In genomic region chr11:77909776-77910175, GRCm38 (mm10) we compare ENCODE assay signal across 33 mouse cellular contexts. TPM values are rescaled to one million over a fixed set of nuclear protein-coding genes. Genes with fewer than 3 reads are reported as not detected.
DNase-seq lines count a peak whose midpoint lies in the region; ATAC-seq and TF ChIP-seq lines count a peak whose summit lies in the region.
"Had no signal": no experiment of that assay in that cellular context is flagged by ENCODE, and none has a peak within 500 bp of the region (broad histone marks: within the 10 kb centered on the region; RNA-seq: fewer than 3 reads in every experiment).

No protein-coding gene starts in this region.

- H3K27ac ChIP-seq in neural tube, embryonic 15.5 days (replicated peaks): 0 out of 2 replicates have a peak overlapping the region, but pooled peaks have one; percentile 19
- H3K27ac ChIP-seq in forebrain, embryonic 15.5 days (replicated peaks): peak overlapping the region; percentile 65
- peak overlapping the region; percentile 82 for H3K27ac ChIP-seq in midbrain, embryonic 14.5 days (replicated peaks; ENCODE audit: low read depth, low read length)
- peak overlapping the region; percentile 26; the same call in 1 of the 2 replicates for H3K27ac ChIP-seq in olfactory bulb, adult 2 months (ENCODE audit: insufficient read depth, low read depth, low read length)
- H3K27ac ChIP-seq: embryonic facial prominence, embryonic 12.5 days; heart, embryonic 10.5 days; heart, embryonic 15.5 days; hindbrain, embryonic 14.5 days; limb, embryonic 10.5 days; limb, embryonic 15.5 days; liver, embryonic 13.5 days; neural tube, embryonic 12.5 days; stomach, embryonic 15.5 days had no signal

- no peak overlapping the region for H3K4me3 ChIP-seq in neural tube, embryonic 15.5 days (replicated peaks)
- no peak overlapping the region for H3K4me3 ChIP-seq in forebrain, embryonic 15.5 days
- H3K4me3 ChIP-seq in midbrain, embryonic 14.5 days (replicated peaks; ENCODE audit: low read depth, low read length): no peak overlapping the region
- H3K4me3 ChIP-seq in olfactory bulb, adult 2 months (ENCODE audit: insufficient read depth, low read depth, low read length): no peak overlapping the region
- H3K4me3 ChIP-seq: embryonic facial prominence, embryonic 12.5 days; heart, embryonic 10.5 days; heart, embryonic 15.5 days; limb, embryonic 10.5 days; limb, embryonic 15.5 days; liver, embryonic 13.5 days; megakaryocyte, embryonic 14.5 days; neural tube, embryonic 12.5 days; stomach, embryonic 15.5 days had no signal

- no peaks in the 10 kb centered on the region for H3K36me3 ChIP-seq in neural tube, embryonic 15.5 days
- no peaks in the 10 kb centered on the region for H3K36me3 ChIP-seq in forebrain, embryonic 15.5 days
- no peaks in the 10 kb centered on the region for H3K36me3 ChIP-seq in midbrain, embryonic 14.5 days (ENCODE audit: control insufficient read depth, insufficient read depth, low read length)
- H3K36me3 ChIP-seq: embryonic facial prominence, embryonic 12.5 days; heart, embryonic 10.5 days; heart, embryonic 15.5 days; limb, embryonic 10.5 days; limb, embryonic 15.5 days; liver, embryonic 13.5 days; neural tube, embryonic 12.5 days; stomach, embryonic 15.5 days had no signal

- no peak overlapping the region for H3K9ac ChIP-seq in neural tube, embryonic 15.5 days (replicated peaks)
- H3K9ac ChIP-seq in forebrain, embryonic 15.5 days (replicated peaks): 0 out of 2 replicates have a peak overlapping the region, but pooled peaks have one; percentile 1
- H3K9ac ChIP-seq in midbrain, embryonic 14.5 days (replicated peaks; ENCODE audit: low read length): no peak overlapping the region
- H3K9ac ChIP-seq: embryonic facial prominence, embryonic 12.5 days; heart, embryonic 15.5 days; hindbrain, embryonic 14.5 days; limb, embryonic 15.5 days; liver, embryonic 13.5 days; neural tube, embryonic 12.5 days; stomach, embryonic 15.5 days had no signal

- ATAC-seq in neural tube, embryonic 15.5 days (ENCODE audit: low FRiP score): no peak
- ATAC-seq in forebrain, embryonic 15.5 days (replicated peaks): no peak
- no peak for ATAC-seq in midbrain, embryonic 14.5 days (ENCODE audit: low FRiP score, low TSS enrichment)
- ATAC-seq: inflammation-experienced regulatory T-cells, adult 6 months; lung, postnatal 0 days had no signal

- H3K4me2 ChIP-seq in neural tube, embryonic 15.5 days: no peak overlapping the region
- H3K4me2 ChIP-seq in forebrain, embryonic 15.5 days (replicated peaks): no peak overlapping the region
- peak overlapping the region; percentile 10; the same call in 1 of the 2 replicates for H3K4me2 ChIP-seq in midbrain, embryonic 14.5 days (ENCODE audit: low read length)
- H3K4me2 ChIP-seq: embryonic facial prominence, embryonic 12.5 days; heart, embryonic 15.5 days; hindbrain, embryonic 14.5 days; limb, embryonic 15.5 days; liver, embryonic 13.5 days; neural tube, embryonic 12.5 days; stomach, embryonic 15.5 days had no signal

- H3K9me3 ChIP-seq in neural tube, embryonic 15.5 days (replicated peaks): no peaks in the 10 kb centered on the region
- no peaks in the 10 kb centered on the region for H3K9me3 ChIP-seq in forebrain, embryonic 15.5 days
- H3K9me3 ChIP-seq in midbrain, embryonic 14.5 days (ENCODE audit: control insufficient read depth, low read length): no peaks in the 10 kb centered on the region
- H3K9me3 ChIP-seq: embryonic facial prominence, embryonic 12.5 days; heart, embryonic 10.5 days; heart, embryonic 15.5 days; limb, embryonic 10.5 days; limb, embryonic 15.5 days; liver, embryonic 13.5 days; megakaryocyte, embryonic 14.5 days; neural tube, embryonic 12.5 days; stomach, embryonic 15.5 days had no signal

- DNase-seq in neural tube, embryonic 10.5 days (ENCODE audit: extremely low spot score, low spot score): no peak
- DNase-seq in midbrain, embryonic 14.5 days: peak; percentile 57
- no peak for DNase-seq in cerebellum, postnatal 4 days (ENCODE audit: low spot score in 2 of 2)
- no peak for DNase-seq in embryo, embryonic 10.5 days (ENCODE audit: low spot score)
- DNase-seq in frontal cortex, postnatal 36 days (ENCODE audit: low spot score in 2 of 2): no peak
- DNase-seq: adrenal gland, postnatal 25 days; B cell, adult 2 months; cerebellum, adult 8-10 months; cerebellum, postnatal 25 days; embryo, embryonic 11 days; gastrocnemius, postnatal 14 days; kidney, adult 11 months; layer of hippocampus, postnatal 36 days; liver, embryonic 13.5 days; lung, adult 18-20 months; lung, postnatal 4 days; right cerebral cortex, postnatal 25 days; thymus, postnatal 14 days had no signal

- H3K27me3 ChIP-seq in neural tube, embryonic 15.5 days (replicated peaks): peaks cover 14% of the 10 kb centered on the region; the same call in 1 of the 2 replicates
- 0 out of 2 replicates have a peak, but pooled peaks cover 3% of the 10 kb centered on the region for H3K27me3 ChIP-seq in forebrain, embryonic 15.5 days
- H3K27me3 ChIP-seq in midbrain, embryonic 14.5 days (ENCODE audit: control insufficient read depth, insufficient read depth, low read length): no peaks in the 10 kb centered on the region

- no peak for TF ChIP-seq POLR2A in olfactory bulb, adult 2 months (IDR thresholded peaks at IDR 0.05; ENCODE audit: insufficient read depth, low read depth, low read length)

- WGBS in neural tube, embryonic 15.5 days: 38% methylated on average over 6 of the region's 6 CpGs
- WGBS in forebrain, embryonic 15.5 days: 25% methylated on average over 6 of the region's 6 CpGs
- 21% methylated on average over 6 of the region's 6 CpGs for WGBS in midbrain, embryonic 14.5 days
- WGBS in olfactory bulb, adult 2 months: 33% methylated on average over 6 of the region's 6 CpGs

- TF ChIP-seq CTCF in olfactory bulb, adult 2 months (IDR thresholded peaks at IDR 0.05; ENCODE audit: insufficient read depth, low read depth, low read length): no peak

- H3K4me1 ChIP-seq in neural tube, embryonic 15.5 days: peaks cover 35% of the 10 kb centered on the region
- H3K4me1 ChIP-seq in forebrain, embryonic 15.5 days: peaks cover 44% of the 10 kb centered on the region
- peaks cover 54% of the 10 kb centered on the region for H3K4me1 ChIP-seq in midbrain, embryonic 14.5 days (ENCODE audit: control insufficient read depth, insufficient read depth, low read length)
- H3K4me1 ChIP-seq in olfactory bulb, adult 2 months (ENCODE audit: control insufficient read depth, insufficient read depth, low read length): peaks cover 21% of the 10 kb centered on the region
- H3K4me1 ChIP-seq: liver, embryonic 13.5 days; megakaryocyte, embryonic 14.5 days had no signal

RNA-seq across cellular contexts. Expression of gene Pipox, which starts 15.9 kb away (rescaled TPM):
- polyA plus RNA-seq in neural tube, embryonic 15.5 days (2015; fragmentation: Nextera tagmentation; extraction: Ambion mirVana): 5.4 and 5.5 TPM in 2 replicates
- polyA plus RNA-seq in forebrain, embryonic 15.5 days (2015; fragmentation: Nextera tagmentation; extraction: Ambion mirVana): 10.2 and 11.2 TPM in 2 replicates
- 4.0 and 4.2 TPM in 2 replicates for polyA plus RNA-seq in midbrain, embryonic 14.5 days (2014; fragmentation: Nextera tagmentation; extraction: Ambion mirVana)
- not detected in 2 replicates for polyA plus RNA-seq in olfactory bulb, adult 2 months (2012; ENCODE audit: insufficient read depth, insufficient read length, low replicate concordance, missing spikeins)

RNA-seq across cellular contexts. Expression of gene Sez6, which starts 20.8 kb away (rescaled TPM):
- polyA plus RNA-seq in neural tube, embryonic 15.5 days (2015; fragmentation: Nextera tagmentation; extraction: Ambion mirVana): 101 and 123 TPM in 2 replicates
- polyA plus RNA-seq in forebrain, embryonic 15.5 days (2015; fragmentation: Nextera tagmentation; extraction: Ambion mirVana): 243 and 249 TPM in 2 replicates
- polyA plus RNA-seq in midbrain, embryonic 14.5 days (2014; fragmentation: Nextera tagmentation; extraction: Ambion mirVana): 121 and 124 TPM in 2 replicates
- 109 TPM in 1 of 2 replicates, not detected in the other for polyA plus RNA-seq in olfactory bulb, adult 2 months (2012; ENCODE audit: insufficient read depth, insufficient read length, low replicate concordance, missing spikeins)
- polyA plus RNA-seq: kidney, embryonic 14.5 days had no signal

Comparison
In these comparisons a context has a peak if more than half of its experiments do, and no peak if none do; other contexts are left out.
1. H3K27ac ChIP-seq: peak in every context shown above with its lines; median percentile 82 in midbrain, embryonic 14.5 days; 65 in forebrain, embryonic 15.5 days; 26 in olfactory bulb, adult 2 months; 19 in neural tube, embryonic 15.5 days.